18 mouse cellular contexts compared by ENCODE assay signal in the genomic region with DNA sequence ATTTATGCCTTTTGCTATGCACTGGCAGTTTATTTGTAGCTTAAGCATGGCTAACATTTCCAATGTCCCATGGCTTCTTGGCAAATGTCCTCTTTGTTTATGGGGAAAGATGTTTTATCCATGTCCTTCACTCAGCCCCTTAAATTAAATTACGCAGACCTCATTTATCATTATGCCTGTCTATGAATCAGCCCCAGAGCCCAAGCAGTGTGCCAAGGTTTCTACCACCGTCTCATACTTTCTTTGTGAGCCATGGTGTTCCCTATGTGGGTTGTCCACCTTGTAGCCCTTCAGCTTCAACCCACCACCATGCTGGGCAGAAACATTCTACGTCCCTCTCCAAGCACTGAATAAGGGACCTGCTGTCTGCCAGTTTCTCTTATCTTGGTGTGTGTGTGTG. TPM values are rescaled to one million over a fixed set of nuclear protein-coding genes. Genes with fewer than 3 reads are reported as not detected.
"Had no signal": no experiment of that assay in that cellular context is flagged by ENCODE, and none has a peak within 500 bp of the region (broad histone marks: within the 10 kb centered on the region; RNA-seq: fewer than 3 reads in every experiment).

No protein-coding gene starts in this region.

- H3K36me3 ChIP-seq: limb, embryonic 10.5 days; liver, embryonic 15.5 days; midbrain, embryonic 10.5 days; neural tube, embryonic 13.5 days; stomach, embryonic 15.5 days had no signal

- H3K9ac ChIP-seq: liver, embryonic 15.5 days; lung, embryonic 14.5 days; neural tube, embryonic 13.5 days; stomach, embryonic 15.5 days had no signal

- H3K27ac ChIP-seq: left cerebral cortex, adult 2 months; limb, embryonic 10.5 days; liver, embryonic 15.5 days; midbrain, embryonic 10.5 days; neural tube, embryonic 13.5 days; stomach, embryonic 15.5 days had no signal

- H3K4me2 ChIP-seq: liver, embryonic 11.5 days; liver, embryonic 15.5 days; lung, embryonic 14.5 days; neural tube, embryonic 13.5 days; stomach, embryonic 15.5 days had no signal

- H3K9me3 ChIP-seq: limb, embryonic 10.5 days; liver, embryonic 15.5 days; midbrain, embryonic 10.5 days; neural tube, embryonic 13.5 days; stomach, embryonic 15.5 days had no signal

- DNase-seq: kidney, postnatal 25 days; lung, embryonic 14.5 days; lung, postnatal 10 days; lung, postnatal 4 days; midbrain, embryonic 14.5 days; right cerebral cortex, postnatal 14 days; thymus, adult 2 months; thymus, postnatal 25 days had no signal

- H3K27me3 ChIP-seq: liver, embryonic 15.5 days; neural tube, embryonic 13.5 days; stomach, embryonic 15.5 days had no signal

- H3K4me3 ChIP-seq: left cerebral cortex, adult 2 months; limb, embryonic 10.5 days; liver, embryonic 15.5 days; midbrain, embryonic 10.5 days; neural tube, embryonic 13.5 days; stomach, embryonic 15.5 days had no signal

- H3K4me1 ChIP-seq: neural tube, embryonic 13.5 days; stomach, embryonic 15.5 days had no signal

RNA-seq across cellular contexts. Expression of a gene that starts 56.7 kb away (rescaled TPM):
- total RNA-seq: megakaryocyte, adult 5-6 weeks had no signal
- polyA plus RNA-seq: limb, embryonic 10.5 days; liver, embryonic 11.5 days; liver, embryonic 15.5 days; lung, embryonic 14.5 days; midbrain, embryonic 10.5 days; midbrain, embryonic 14.5 days; neural tube, embryonic 13.5 days; spleen, adult 2 months; stomach, embryonic 15.5 days; testis, adult 2 months had no signal
